Mouse (Mus musculus) heart, embryonic 13.5 days (tissue): Measurements from ENCODE around the gene Cpe. TPM values are rescaled to one million over a fixed set of nuclear protein-coding genes. Genes with fewer than 3 reads are reported as not detected.

Source experiments
- polyA plus RNA-seq: library from polyadenylated mRNA; unstranded; fragments of >200 nt; fragmentation: Nextera tagmentation; extraction: Ambion mirVana; gene quantifications from 2 replicates; pipeline ENCODE4 v1.2.1, GENCODE M21; 2015

Gene Cpe
- polyA plus RNA-seq, 1 experiment from 2014 or later: 193 TPM

Other genes starting within 250 kb of the Cpe start
- gene Msmo1, start 40.7 kb upstream of the Cpe start, polyA plus RNA-seq: 50.3 and 54.8 TPM in 2 replicates
- gene Klhl2, start 157.0 kb upstream of the Cpe start, polyA plus RNA-seq: 5.4 and 8.6 TPM in 2 replicates